Mouse (Mus musculus) heart, embryonic 10.5 days (tissue): ENCODE measurements around the gene 4930544G11Rik. TPM values are rescaled to one million over a fixed set of nuclear protein-coding genes. Genes with fewer than 3 reads are reported as not detected.

Experiments used
- DNase-seq: peaks from one replicate; pipeline ENCODE4 v3.0.0-alpha.2; 2017; ENCODE audit warnings: low spot score
- H3K27ac ChIP-seq: fragments of 300-500 bp; sonication (generic); 2 replicates; pipeline ENCODE4 v1.5.1; 2016; ENCODE audit warnings: mild to moderate bottlenecking
- H3K27me3 ChIP-seq: fragments of 300-500 bp; sonication (generic); 2 replicates; pipeline ENCODE4 v1.6.1; 2016; ENCODE audit warnings: mild to moderate bottlenecking; ENCODE audit not compliant: poor library complexity, insufficient read depth, severe bottlenecking
- H3K36me3 ChIP-seq: fragments of 300-500 bp; sonication (generic); 2 replicates; pipeline ENCODE4 v1.6.1; 2016; ENCODE audit warnings: mild to moderate bottlenecking, moderate library complexity
- H3K4me1 ChIP-seq: fragments of 300-500 bp; sonication (generic); 2 replicates; pipeline ENCODE4 v1.6.1; 2016; ENCODE audit warnings: mild to moderate bottlenecking
- H3K4me3 ChIP-seq: fragments of 300-500 bp; sonication (generic); 2 replicates; pipeline ENCODE4 v1.5.1; 2016; ENCODE audit warnings: mild to moderate bottlenecking, moderate library complexity
- H3K9me3 ChIP-seq: fragments of 300-500 bp; sonication (generic); 2 replicates; pipeline ENCODE4 v1.6.1; 2016; ENCODE audit warnings: mild to moderate bottlenecking, moderate library complexity
- WGBS: fragments of 180-500 bp; shearing (Covaris S2); methylation state at CpG from one replicate; pipeline ENCODE4 v1.1.7; 2016; 5-methylcytosine and 5-hydroxymethylcytosine counted together
- polyA plus RNA-seq: library from polyadenylated mRNA; unstranded; fragments of >200 nt; fragmentation: Nextera tagmentation; extraction: Ambion mirVana; gene quantifications from 2 replicates; pipeline ENCODE4 v1.2.1, GENCODE M21; 2016

4930544G11Rik gene
- polyA plus RNA-seq, 1 experiment from 2014 or later = not detected

DNA sequence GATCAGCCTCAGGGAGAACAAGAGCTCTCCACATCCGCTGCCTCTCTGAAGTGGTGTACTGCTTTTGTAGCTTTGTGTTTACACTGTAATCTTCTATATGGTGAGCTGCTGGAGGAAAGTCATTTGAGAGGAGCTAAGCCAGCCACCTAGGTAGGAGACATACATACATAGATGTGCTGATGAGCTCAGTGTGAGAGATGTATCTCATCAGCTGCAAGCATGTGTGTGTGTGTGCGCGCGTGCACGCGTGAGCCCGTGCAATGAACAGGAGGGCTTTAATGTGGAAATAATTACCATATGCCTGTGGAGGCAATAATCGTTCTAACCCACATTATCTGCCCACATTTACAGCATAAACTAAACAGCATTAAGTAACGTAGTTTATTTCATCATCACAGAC is 18.0 kb downstream of the 4930544G11Rik start:
- no peak overlapping the region for H3K27ac ChIP-seq
- no peak for DNase-seq
- H3K9me3 ChIP-seq = no peaks in the 10 kb centered on the region
- H3K36me3 ChIP-seq = no peaks in the 10 kb centered on the region
- H3K4me1 ChIP-seq = peaks cover 6% of the 10 kb centered on the region; the same call in 1 of the 2 replicates
- H3K27me3 ChIP-seq = no peaks in the 10 kb centered on the region
- 93% methylated on average over 9 of the region's 9 CpGs for WGBS
- H3K4me3 ChIP-seq = no peak overlapping the region

DNA sequence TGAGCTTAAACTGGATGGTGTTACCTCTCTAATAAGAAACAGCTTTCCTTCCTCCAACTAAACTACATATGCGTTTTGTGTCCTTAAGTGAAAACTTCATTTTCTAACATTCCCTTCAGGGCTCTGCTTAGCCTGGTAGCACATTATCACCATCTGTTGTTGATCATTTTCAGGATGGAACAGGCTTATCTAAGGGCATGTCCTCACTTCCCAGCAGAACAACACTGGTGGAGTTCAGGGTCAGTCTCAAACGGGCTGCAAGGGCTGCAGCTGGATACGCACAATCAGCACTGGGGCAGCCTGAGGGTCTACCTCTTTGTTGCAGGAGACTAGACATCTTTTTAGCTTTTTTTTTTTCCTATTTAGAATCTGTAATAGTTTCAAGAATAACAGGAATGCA is 39.7 kb downstream of the 4930544G11Rik start:
- Histone ChIP-seq H3K36me3 (no peaks in the 10 kb centered on the region), H3K4me1 (no peaks in the 10 kb centered on the region), H3K27me3 (no peaks in the 10 kb centered on the region), H3K9me3 (no peaks in the 10 kb centered on the region), H3K27ac (no peak overlapping the region), H3K4me3 (no peak overlapping the region)
- no peak for DNase-seq
- 45% methylated on average over 3 of the region's 3 CpGs for WGBS

DNA sequence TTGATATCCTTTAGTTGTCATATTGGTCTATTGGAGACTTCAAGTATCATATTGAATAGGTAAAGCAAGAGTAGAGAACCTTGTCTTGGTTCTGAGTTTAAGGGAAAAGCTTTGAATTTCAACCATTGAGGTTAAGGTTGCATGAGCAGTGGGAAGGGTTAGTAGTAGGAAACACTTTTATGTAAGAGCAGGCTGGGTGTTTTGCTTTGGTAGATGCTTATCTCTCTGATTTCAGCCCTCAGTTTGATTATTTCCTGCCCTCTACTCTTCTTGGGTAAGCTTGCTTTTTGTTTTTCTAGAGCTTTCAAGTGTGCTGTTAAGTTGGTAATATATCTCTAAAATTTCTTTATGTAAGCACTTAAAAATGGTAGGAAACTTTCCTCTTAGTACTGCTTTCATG is 45.9 kb downstream of the 4930544G11Rik start:
- no peaks in the 10 kb centered on the region for H3K36me3 ChIP-seq
- DNase-seq = no peak
- H3K4me3 ChIP-seq = no peak overlapping the region
- no peaks in the 10 kb centered on the region; the same call in 1 of the 2 replicates for H3K9me3 ChIP-seq
- no peak overlapping the region for H3K27ac ChIP-seq
- no peaks in the 10 kb centered on the region for H3K4me1 ChIP-seq
- H3K27me3 ChIP-seq = no peaks in the 10 kb centered on the region

Other genes with a start within 250 kb of the 4930544G11Rik start
- gene Prdm5, start 173.6 kb upstream of the 4930544G11Rik start, polyA plus RNA-seq = 14.8 and 16.9 TPM in 2 replicates